Mouse (Mus musculus) heart, postnatal 14 days (tissue): ENCODE measurements around the gene Dhx9. TPM values are rescaled to one million over a fixed set of nuclear protein-coding genes. Genes with fewer than 3 reads are reported as not detected.
"Not testable (repeated sequence)": the region's sequence is repeated elsewhere in the genome, so short reads cannot be mapped to it uniquely, and the experiment has no call there.

Experiments
- DNase-seq, 2 experiments: peaks; one replicate each; pipeline ENCODE4 v3.0.0; 2021 to 2022
- intact Hi-C: fragments of 180-260 bp; cut with DNase I; formaldehyde crosslinking; loops from one replicate; pipeline ENCODE4 v1.15.1; 2025
- total RNA-seq, 2 experiments: library from RNA; stranded (reverse); gene quantifications; 2 replicates each; pipeline ENCODE4 v1.2.3; 2021

The Dhx9 gene
- total RNA-seq, 2 experiments from 2014 or later, result 58.3 to 64.8 TPM

- DNase-seq, result no peak
- intact Hi-C loops, result no loop called here
These were observed 55.1 kb downstream of the Dhx9 start for GRCm38 (mm10) chr1:153432329-153432728.

GRCm38 (mm10) chr1:153431701-153432100, 55.8 kb downstream of the Dhx9 start:
- DNase-seq, result no peak
- intact Hi-C loops, result no loop called here

- intact Hi-C loops, result no loop called here
- DNase-seq, result no peak
These were observed 56.3 kb downstream of the Dhx9 start for GRCm38 (mm10) chr1:153431158-153431557.

GRCm38 (mm10) chr1:153424770-153425584, 62.5 kb downstream of the Dhx9 start, which contains the start of gene Shcbp1l:
Gene Shcbp1l, plus strand, starts transcription at chr1:153425162.
- intact Hi-C loops, result no loop called here
- peak; percentile 51 to 68 for DNase-seq

- intact Hi-C loops, result no loop called here
- no peak for DNase-seq
These were observed 63.2 kb downstream of the Dhx9 start for GRCm38 (mm10) chr1:153424271-153424670.

GRCm38 (mm10) chr1:153417805-153418204, 69.7 kb downstream of the Dhx9 start:
- intact Hi-C loops, DNase-seq: not testable (repeated sequence)

- DNase-seq, intact Hi-C loops: not testable (repeated sequence)
These were observed 71.1 kb downstream of the Dhx9 start for GRCm38 (mm10) chr1:153416271-153416832.

- DNase-seq, result not testable (repeated sequence)
These were observed 71.7 kb downstream of the Dhx9 start for GRCm38 (mm10) chr1:153415742-153416141.

GRCm38 (mm10) chr1:153414962-153415361, 72.5 kb downstream of the Dhx9 start:
- DNase-seq, result peak; percentile 37 to 44
- intact Hi-C loops, result no loop called here

More at GRCm38 (mm10) chr1:153415742-153416141, 71.7 kb downstream of the Dhx9 start:
- intact Hi-C loops, result not testable (repeated sequence)

GRCm38 (mm10) chr1:153414114-153414723, 73.2 kb downstream of the Dhx9 start:
- intact Hi-C loops, result not testable (repeated sequence)

GRCm38 (mm10) chr1:153413397-153414020, 74.0 kb downstream of the Dhx9 start:
- DNase-seq, intact Hi-C loops: not testable (repeated sequence)

More at GRCm38 (mm10) chr1:153414114-153414723, 73.2 kb downstream of the Dhx9 start:
- peak; percentile 59 to 70 for DNase-seq

- DNase-seq, intact Hi-C loops: not testable (repeated sequence)
These were observed 74.6 kb downstream of the Dhx9 start for GRCm38 (mm10) chr1:153412663-153413396.

GRCm38 (mm10) chr1:153411723-153412122, 75.7 kb downstream of the Dhx9 start:
- DNase-seq, result no peak
- intact Hi-C loops, result no loop called here

- intact Hi-C loops, DNase-seq: not testable (repeated sequence)
These were observed 76.5 kb downstream of the Dhx9 start for GRCm38 (mm10) chr1:153410915-153411314.

GRCm38 (mm10) chr1:153408296-153408695, 79.2 kb downstream of the Dhx9 start:
- intact Hi-C loops, result not testable (repeated sequence)

GRCm38 (mm10) chr1:153407641-153408040, 79.8 kb downstream of the Dhx9 start:
- intact Hi-C loops, DNase-seq: not testable (repeated sequence)

More at GRCm38 (mm10) chr1:153408296-153408695, 79.2 kb downstream of the Dhx9 start:
- DNase-seq, result not testable (repeated sequence)
